Mouse (Mus musculus) hindbrain, embryonic 13.5 days (tissue): ENCODE results near the gene Aftph. TPM values are rescaled to one million over a fixed set of nuclear protein-coding genes. Genes with fewer than 3 reads are reported as not detected.
A peak's percentile ranks its signal among the peaks of the same experiment; 100 is the strongest.

ENCODE experiments used
- ATAC-seq: fragments of 200-750 bp; cut with Nextera tagmentation; 2 replicates; pipeline ENCODE4 v1.8.0; 2017; ENCODE audit warnings: moderate TSS enrichment; ENCODE audit not compliant: low FRiP score
- H3K27ac ChIP-seq: fragments of 300-500 bp; sonication (generic); 2 replicates; pipeline ENCODE4 v1.5.1; 2015; ENCODE audit warnings: inconsistent platforms, mild to moderate bottlenecking, moderate library complexity
- H3K27me3 ChIP-seq: fragments of 300-500 bp; sonication (generic); 2 replicates; pipeline ENCODE4 v1.6.1; 2015; ENCODE audit warnings: mild to moderate bottlenecking, inconsistent platforms
- H3K36me3 ChIP-seq: fragments of 300-500 bp; sonication (generic); 2 replicates; pipeline ENCODE4 v1.6.1; 2015; ENCODE audit warnings: mild to moderate bottlenecking, inconsistent platforms
- H3K4me1 ChIP-seq: fragments of 300-500 bp; sonication (generic); replicated peaks from 2 replicates; pipeline ENCODE4 v1.6.1; 2015; ENCODE audit warnings: inconsistent platforms
- H3K4me2 ChIP-seq: fragments of 300-500 bp; sonication (generic); 2 replicates; pipeline ENCODE4 v1.6.1; 2015; ENCODE audit warnings: inconsistent platforms, mild to moderate bottlenecking, moderate library complexity
- H3K4me3 ChIP-seq: fragments of 300-500 bp; sonication (generic); 2 replicates; pipeline ENCODE4 v1.5.1; 2015; ENCODE audit warnings: mild to moderate bottlenecking, inconsistent platforms
- H3K9ac ChIP-seq: fragments of 300-500 bp; sonication (generic); 2 replicates; pipeline ENCODE4 v1.6.1; 2015; ENCODE audit warnings: mild to moderate bottlenecking, inconsistent platforms
- H3K9me3 ChIP-seq: fragments of 300-500 bp; sonication (generic); 2 replicates; pipeline ENCODE4 v1.6.1; 2016; ENCODE audit warnings: inconsistent platforms
- WGBS: fragments of 180-500 bp; shearing (Covaris S2); methylation state at CpG from one replicate; pipeline ENCODE4 v1.1.7; 2015; 5-methylcytosine and 5-hydroxymethylcytosine counted together
- polyA plus RNA-seq: library from polyadenylated mRNA; unstranded; fragments of >200 nt; fragmentation: Nextera tagmentation; extraction: Ambion mirVana; gene quantifications from 2 replicates; pipeline ENCODE4 v1.2.1, GENCODE M21; 2015

Aftph gene
- polyA plus RNA-seq, 1 experiment from 2014 or later: 40.2 TPM

DNA sequence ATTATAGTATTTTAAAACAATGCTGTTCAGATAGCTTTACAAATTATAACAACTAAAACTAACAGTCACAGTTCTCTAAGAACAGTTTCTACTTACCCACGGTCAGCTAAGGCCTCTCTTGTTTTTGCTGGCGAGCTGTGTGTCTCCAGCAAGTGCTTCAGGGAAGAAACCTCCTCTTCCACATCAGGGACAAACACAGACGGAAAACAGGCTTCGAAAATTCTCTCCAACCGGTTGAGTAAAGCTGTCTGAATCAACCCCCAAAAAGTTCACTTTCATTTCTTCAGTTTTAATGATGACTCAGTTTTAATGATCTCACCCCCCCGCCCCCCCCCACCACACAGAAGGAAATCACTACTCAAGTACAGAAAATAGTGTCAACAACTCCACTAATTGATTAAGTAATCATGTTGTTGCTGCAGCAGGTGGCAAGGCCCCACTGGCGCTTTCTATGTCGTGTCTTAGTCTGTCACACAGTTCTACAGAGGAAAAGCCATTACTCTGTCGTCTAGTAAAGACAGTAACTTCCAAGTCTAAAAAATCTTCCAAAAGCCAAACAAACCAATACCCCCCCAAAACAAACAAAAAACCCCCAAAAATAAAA is 29.2 kb downstream of the Aftph start:
- Histone ChIP-seq H3K27me3 (no peaks in the 10 kb centered on the region), H3K36me3 (peaks cover 7% of the 10 kb centered on the region), H3K4me1 (no peaks in the 10 kb centered on the region), H3K4me3 (no peak overlapping the region), H3K9me3 (no peaks in the 10 kb centered on the region), H3K4me2 (no peak overlapping the region), H3K27ac (no peak overlapping the region), H3K9ac (no peak overlapping the region)
- WGBS: 85% methylated on average over 9 of the region's 9 CpGs
- no peak for ATAC-seq

DNA sequence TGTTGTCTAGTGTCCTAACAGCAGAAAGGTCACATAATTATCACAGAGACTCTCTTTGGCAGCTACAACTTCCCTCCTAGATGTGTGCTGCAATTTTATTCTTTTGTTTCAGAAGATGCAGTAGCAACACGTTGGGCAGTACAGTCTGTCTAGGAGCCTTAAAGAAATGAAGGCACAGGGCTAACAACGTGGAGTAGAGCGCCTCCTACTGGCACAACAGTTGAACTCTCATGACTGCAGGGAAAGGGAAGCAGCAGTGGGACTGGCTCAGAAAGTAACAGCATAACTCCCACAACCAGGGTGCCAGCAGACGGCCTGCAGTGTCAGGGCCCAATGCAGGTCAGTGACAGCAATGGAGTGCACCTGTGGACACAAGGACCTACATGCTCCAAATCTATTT is 50.4 kb downstream of the Aftph start:
- Histone ChIP-seq H3K36me3 (peaks cover 9% of the 10 kb centered on the region), H3K27ac (no peak overlapping the region), H3K4me3 (no peak overlapping the region), H3K4me1 (no peaks in the 10 kb centered on the region), H3K27me3 (no peaks in the 10 kb centered on the region), H3K9ac (no peak overlapping the region), H3K9me3 (no peaks in the 10 kb centered on the region), H3K4me2 (no peak overlapping the region)
- peak; percentile 89 for ATAC-seq
- 6% methylated on average over 4 of the region's 4 CpGs for WGBS

GRCm38 (mm10) chr11:20681679-20682078 is 59.7 kb downstream of the Aftph start:
- no peaks in the 10 kb centered on the region for H3K4me1 ChIP-seq
- WGBS: 94% methylated on average over 5 of the region's 5 CpGs
- ATAC-seq: no peak
- no peak overlapping the region for H3K4me2 ChIP-seq
- H3K4me3 ChIP-seq: no peak overlapping the region
- peaks cover 13% of the 10 kb centered on the region for H3K36me3 ChIP-seq
- no peaks in the 10 kb centered on the region for H3K9me3 ChIP-seq
- H3K27me3 ChIP-seq: no peaks in the 10 kb centered on the region
- H3K9ac ChIP-seq: no peak overlapping the region
- H3K27ac ChIP-seq: no peak overlapping the region

- H3K4me2 ChIP-seq: no peak overlapping the region
- no peaks in the 10 kb centered on the region for H3K27me3 ChIP-seq
- no peak overlapping the region for H3K9ac ChIP-seq
- H3K4me1 ChIP-seq: no peaks in the 10 kb centered on the region
- WGBS: 89% methylated on average over 5 of the region's 5 CpGs
- H3K9me3 ChIP-seq: no peaks in the 10 kb centered on the region
- no peak overlapping the region for H3K4me3 ChIP-seq
- H3K27ac ChIP-seq: no peak overlapping the region
- no peak for ATAC-seq
- H3K36me3 ChIP-seq: peaks cover 8% of the 10 kb centered on the region
Measured at GRCm38 (mm10) chr11:20680781-20681180, 60.6 kb downstream of the Aftph start.

DNA sequence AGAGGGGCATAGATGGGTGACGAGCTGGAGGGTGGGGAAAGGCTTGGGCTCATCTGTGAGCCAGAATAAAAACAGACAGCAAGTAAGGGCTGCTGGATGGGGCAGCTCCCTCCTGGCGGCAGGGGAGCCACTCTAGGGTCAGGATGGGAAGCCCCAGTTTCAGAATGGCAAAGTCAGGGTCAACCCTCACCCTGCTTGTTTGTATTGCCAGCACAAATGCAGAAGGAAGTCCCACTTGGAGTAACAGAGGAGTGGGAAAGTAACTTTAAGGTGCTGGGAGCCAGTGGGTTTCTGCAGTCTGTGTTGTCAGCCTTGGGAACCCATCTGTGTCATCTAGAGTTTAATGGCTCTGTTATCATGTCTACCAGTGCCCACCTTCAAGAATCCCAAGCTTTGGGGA is 62.0 kb downstream of the Aftph start:
- Histone ChIP-seq H3K36me3 (peaks cover 4% of the 10 kb centered on the region), H3K9ac (no peak overlapping the region), H3K4me2 (no peak overlapping the region), H3K4me3 (no peak overlapping the region), H3K4me1 (no peaks in the 10 kb centered on the region), H3K27ac (no peak overlapping the region), H3K9me3 (no peaks in the 10 kb centered on the region), H3K27me3 (no peaks in the 10 kb centered on the region)
- no peak for ATAC-seq
- WGBS: 82% methylated on average over 2 of the region's 2 CpGs

DNA sequence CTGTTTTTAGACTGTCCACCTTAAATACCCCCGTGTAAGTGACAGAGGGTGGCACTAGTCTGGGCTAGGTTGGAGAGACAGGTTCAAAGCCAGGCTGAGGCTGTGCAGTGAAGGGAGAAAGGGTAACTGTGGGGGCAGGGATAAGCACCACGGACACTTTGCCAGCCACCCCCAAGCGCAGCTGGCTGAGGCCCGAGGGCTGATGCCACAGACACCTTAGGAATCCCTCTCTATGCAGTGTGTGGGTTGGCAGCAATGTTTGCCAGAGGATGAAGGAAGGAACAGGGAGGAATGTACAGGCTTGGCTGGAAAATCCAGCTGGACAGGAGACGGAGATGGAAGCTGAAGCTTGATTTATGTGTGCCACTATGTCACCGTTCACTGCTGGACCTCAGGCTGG is 68.9 kb downstream of the Aftph start:
- Histone ChIP-seq H3K27me3 (no peaks in the 10 kb centered on the region), H3K9ac (no peak overlapping the region), H3K4me3 (no peak overlapping the region), H3K4me1 (no peaks in the 10 kb centered on the region; the same call in 1 of the 2 replicates), H3K27ac (no peak overlapping the region), H3K9me3 (no peaks in the 10 kb centered on the region), H3K36me3 (no peaks in the 10 kb centered on the region), H3K4me2 (no peak overlapping the region)
- 83% methylated on average over 6 of the region's 6 CpGs for WGBS
- no peak for ATAC-seq

DNA sequence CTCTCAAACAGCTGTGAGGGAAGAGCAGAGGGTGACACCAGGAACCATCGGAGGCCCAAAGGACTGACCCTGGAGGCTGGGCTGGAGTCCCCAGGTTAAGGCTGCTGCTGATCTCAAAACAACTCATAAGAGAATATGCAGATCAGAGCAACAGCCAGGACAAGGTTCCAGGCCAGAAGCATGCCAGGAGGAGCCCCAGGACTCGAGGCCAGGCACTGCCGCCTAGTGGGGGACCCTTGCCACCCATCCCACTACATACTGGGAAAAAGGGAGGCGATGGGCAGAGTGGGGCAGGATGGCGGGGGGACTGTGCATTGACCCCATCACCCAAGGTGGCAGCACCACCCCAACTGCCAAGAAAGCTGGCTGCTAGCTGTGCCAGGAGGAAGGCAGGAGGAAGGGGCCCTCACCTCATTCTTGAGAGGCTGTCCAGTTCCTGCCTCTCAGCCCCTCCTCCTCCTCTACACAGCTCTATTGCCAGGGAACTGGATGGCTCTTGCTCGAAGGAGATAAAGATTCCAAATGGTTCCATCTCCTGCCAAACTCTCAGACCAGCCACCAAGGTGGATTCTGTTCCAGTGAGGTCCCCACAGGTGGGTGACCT is 69.5 kb downstream of the Aftph start:
- 61% methylated on average over 6 of the region's 6 CpGs for WGBS
- H3K27me3 ChIP-seq: no peaks in the 10 kb centered on the region
- H3K36me3 ChIP-seq: no peaks in the 10 kb centered on the region
- no peaks in the 10 kb centered on the region for H3K9me3 ChIP-seq
- no peak overlapping the region for H3K4me2 ChIP-seq
- ATAC-seq: no peak
- H3K27ac ChIP-seq: no peak overlapping the region
- H3K4me1 ChIP-seq: no peaks in the 10 kb centered on the region; the same call in 1 of the 2 replicates
- no peak overlapping the region for H3K9ac ChIP-seq
- no peak overlapping the region for H3K4me3 ChIP-seq

DNA sequence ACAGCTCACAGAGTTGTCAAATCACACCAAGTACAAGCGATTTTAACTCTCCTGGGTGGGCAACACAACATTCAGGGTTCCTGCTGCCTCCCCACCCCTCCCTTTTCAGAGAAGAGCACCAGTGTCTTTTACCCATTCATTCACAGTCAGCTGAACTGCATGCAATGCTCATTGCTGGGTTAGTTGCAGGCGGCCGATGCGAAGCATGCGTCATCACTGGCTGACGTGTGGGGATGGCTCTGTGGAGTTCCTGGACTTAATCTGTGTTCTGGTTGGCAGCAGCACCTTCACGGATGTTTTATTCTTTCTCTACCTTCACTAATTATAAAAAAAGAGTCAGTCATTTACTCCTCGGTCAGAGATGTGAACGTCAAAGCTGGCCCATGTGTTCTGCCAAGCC is 76.5 kb downstream of the Aftph start:
- Histone ChIP-seq H3K36me3 (no peaks in the 10 kb centered on the region), H3K4me3 (no peak overlapping the region), H3K9ac (no peak overlapping the region), H3K4me1 (peaks cover 19% of the 10 kb centered on the region), H3K27me3 (0 out of 2 replicates have a peak, but pooled peaks cover 3% of the 10 kb centered on the region), H3K9me3 (0 out of 2 replicates have a peak, but pooled peaks cover 3% of the 10 kb centered on the region), H3K27ac (no peak overlapping the region), H3K4me2 (no peak overlapping the region)
- no peak for ATAC-seq
- WGBS: 57% methylated on average over 9 of the region's 9 CpGs

GRCm38 (mm10) chr11:20663580-20664198 is 77.7 kb downstream of the Aftph start:
- Histone ChIP-seq H3K4me2 (no peak overlapping the region), H3K9me3 (0 out of 2 replicates have a peak, but pooled peaks cover 3% of the 10 kb centered on the region), H3K9ac (no peak overlapping the region), H3K27me3 (0 out of 2 replicates have a peak, but pooled peaks cover 3% of the 10 kb centered on the region), H3K36me3 (no peaks in the 10 kb centered on the region), H3K27ac (0 out of 2 replicates have a peak overlapping the region, but pooled peaks have one; percentile 19), H3K4me3 (no peak overlapping the region), H3K4me1 (peaks cover 19% of the 10 kb centered on the region)
- WGBS: 28% methylated on average over 5 of the region's 5 CpGs
- no peak for ATAC-seq

DNA sequence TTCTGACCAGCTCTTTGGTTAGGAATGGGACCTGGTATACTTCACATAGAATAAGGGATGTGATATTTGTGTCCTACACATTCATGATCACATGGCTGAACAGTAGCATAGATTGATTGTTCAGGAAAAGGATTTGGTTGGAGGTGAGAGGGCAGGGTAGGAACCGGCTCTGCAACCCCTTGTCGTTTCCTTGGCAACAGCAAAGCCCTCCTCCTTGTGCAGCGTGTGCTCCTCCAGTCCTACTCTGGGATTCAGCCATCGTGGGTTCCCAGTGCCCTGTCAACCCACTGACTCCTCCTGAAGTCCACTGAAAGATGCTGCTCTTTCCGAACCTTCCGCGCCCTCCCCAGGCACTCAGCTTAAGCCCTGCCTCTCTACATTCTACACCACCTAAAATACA is 78.6 kb downstream of the Aftph start:
- Histone ChIP-seq H3K27me3 (0 out of 2 replicates have a peak, but pooled peaks cover 3% of the 10 kb centered on the region), H3K27ac (no peak overlapping the region), H3K36me3 (no peaks in the 10 kb centered on the region), H3K4me3 (no peak overlapping the region), H3K9me3 (0 out of 2 replicates have a peak, but pooled peaks cover 3% of the 10 kb centered on the region), H3K4me1 (peaks cover 22% of the 10 kb centered on the region), H3K9ac (no peak overlapping the region), H3K4me2 (no peak overlapping the region)
- ATAC-seq: no peak
- 53% methylated on average over 7 of the region's 7 CpGs for WGBS

- 0 out of 2 replicates have a peak, but pooled peaks cover 3% of the 10 kb centered on the region for H3K27me3 ChIP-seq
- H3K4me1 ChIP-seq: peaks cover 31% of the 10 kb centered on the region
- ATAC-seq: no peak
- 0 out of 2 replicates have a peak, but pooled peaks cover 3% of the 10 kb centered on the region for H3K9me3 ChIP-seq
- H3K9ac ChIP-seq: no peak overlapping the region
- 47% methylated on average over 4 of the region's 4 CpGs for WGBS
- H3K4me2 ChIP-seq: no peak overlapping the region
- no peaks in the 10 kb centered on the region for H3K36me3 ChIP-seq
- no peak overlapping the region for H3K4me3 ChIP-seq
- no peak overlapping the region for H3K27ac ChIP-seq
Measured at GRCm38 (mm10) chr11:20661652-20662051, 79.7 kb downstream of the Aftph start.

- H3K9me3 ChIP-seq: 0 out of 2 replicates have a peak, but pooled peaks cover 3% of the 10 kb centered on the region
Measured at GRCm38 (mm10) chr11:20660111-20661097, 81.0 kb downstream of the Aftph start.

More at GRCm38 (mm10) chr11:20660111-20661097, 81.0 kb downstream of the Aftph start:
- no peaks in the 10 kb centered on the region for H3K36me3 ChIP-seq
- ATAC-seq: no peak
- H3K9ac ChIP-seq: no peak overlapping the region
- H3K27ac ChIP-seq: no peak overlapping the region
- H3K4me2 ChIP-seq: no peak overlapping the region
- WGBS: 88% methylated on average over 14 of the region's 14 CpGs
- H3K27me3 ChIP-seq: 0 out of 2 replicates have a peak, but pooled peaks cover under 1% of the 10 kb centered on the region
- no peak overlapping the region for H3K4me3 ChIP-seq
- H3K4me1 ChIP-seq: peaks cover 40% of the 10 kb centered on the region
